Mouse (Mus musculus) ovary, adult 2 months (tissue): ENCODE measurements around the gene Cd28. TPM values are rescaled to one million over a fixed set of nuclear protein-coding genes. Genes with fewer than 3 reads are reported as not detected.

Source experiments
- polyA plus RNA-seq: library from polyadenylated mRNA; depleted of rRNA; stranded (reverse); fragments of >200 nt; gene quantifications from 2 replicates; pipeline ENCODE4 v1.2.3, GENCODE M21; 2012; rRNA removed

Cd28 gene
- 0.06 and 0.17 TPM in 2 replicates for polyA plus RNA-seq

GRCm38 (mm10) chr1:60716567-60716966, at the start of gene Cd28:
Gene Cd28, plus strand, starts transcription at chr1:60716800.

Other genes with a start within 250 kb of the Cd28 start
- gene Raph1, start 149.7 kb upstream of the Cd28 start, polyA plus RNA-seq, result 4.5 and 5.4 TPM in 2 replicates
- not detected in 2 replicates for gene Ctla4, start 170.2 kb downstream of the Cd28 start, polyA plus RNA-seq